ENCODE assay signal across 13 mouse cellular contexts in genomic region chr11:97829913-97830476, GRCm38 (mm10). TPM values are rescaled to one million over a fixed set of nuclear protein-coding genes. Genes with fewer than 3 reads are reported as not detected.
A peak's percentile ranks its signal among the peaks of the same experiment; 100 is the strongest.
DNase-seq lines count a peak whose midpoint lies in the region; ATAC-seq and TF ChIP-seq lines count a peak whose summit lies in the region.
"Had no signal": no experiment of that assay in that cellular context is flagged by ENCODE, and none has a peak within 500 bp of the region (broad histone marks: within the 10 kb centered on the region; RNA-seq: fewer than 3 reads in every experiment).

No protein-coding gene starts in this region.

- no peak for ATAC-seq in lung, embryonic 14.5 days (ENCODE audit: insufficient read depth)
- ATAC-seq in hematopoietic stem cell, adult 5-6 weeks (replicated peaks in 1 of 2; ENCODE audit: insufficient read depth in 1 of 2, low FRiP score in 2 of 2, low TSS enrichment in 1 of 2, low read depth in 1 of 2, poor library complexity in 2 of 2, severe bottlenecking in 2 of 2), result peak; percentile 78 to 88

- peak overlapping the region; percentile 30; the same call in 1 of the 2 replicates for H3K27ac ChIP-seq in lung, embryonic 14.5 days (ENCODE audit: low read depth)
- H3K27ac ChIP-seq in small intestine, adult 2 months (ENCODE audit: insufficient read depth, low read depth, low read length), result peak overlapping the region; percentile 44
- H3K27ac ChIP-seq: neural tube, embryonic 12.5 days had no signal

- H3K9me3 ChIP-seq in lung, embryonic 14.5 days (ENCODE audit: low read depth, low read length), result no peaks in the 10 kb centered on the region
- H3K9me3 ChIP-seq: neural tube, embryonic 12.5 days had no signal

- no peak overlapping the region for H3K4me3 ChIP-seq in lung, embryonic 14.5 days (ENCODE audit: low read depth, low read length)
- H3K4me3 ChIP-seq in small intestine, adult 2 months (ENCODE audit: low read depth, low read length), result no peak overlapping the region
- H3K4me3 ChIP-seq: neural tube, embryonic 12.5 days had no signal

- no peak overlapping the region for H3K4me2 ChIP-seq in lung, embryonic 14.5 days
- H3K4me2 ChIP-seq: neural tube, embryonic 12.5 days had no signal

- no peak for TF ChIP-seq POLR2A in small intestine, adult 2 months (IDR thresholded peaks at IDR 0.05; ENCODE audit: low read depth, low read length)

- H3K36me3 ChIP-seq in lung, embryonic 14.5 days (ENCODE audit: insufficient read depth), result peaks cover 90% of the 10 kb centered on the region
- peaks cover 75% of the 10 kb centered on the region for H3K36me3 ChIP-seq in small intestine, adult 2 months (ENCODE audit: control insufficient read depth, insufficient read depth, low read length)

- no peak for TF ChIP-seq CTCF in lung, embryonic 14.5 days (IDR thresholded peaks at IDR 0.05; ENCODE audit: low read depth)
- no peak for TF ChIP-seq CTCF in small intestine, adult 2 months (IDR thresholded peaks at IDR 0.05; ENCODE audit: extremely low read depth, insufficient read length, insufficient replicate concordance, low read depth, low read length)

- H3K27me3 ChIP-seq in lung, embryonic 14.5 days (ENCODE audit: insufficient read depth, low read length), result no peaks in the 10 kb centered on the region
- H3K27me3 ChIP-seq in small intestine, adult 2 months (ENCODE audit: control insufficient read depth, insufficient read depth, low read length), result no peaks in the 10 kb centered on the region
- H3K27me3 ChIP-seq: neural tube, embryonic 12.5 days had no signal

- no peaks in the 10 kb centered on the region; the same call in 1 of the 2 replicates for H3K4me1 ChIP-seq in lung, embryonic 14.5 days (ENCODE audit: insufficient read depth)
- H3K4me1 ChIP-seq in small intestine, adult 2 months (ENCODE audit: control insufficient read depth, insufficient read depth, insufficient read length, low read length), result peaks cover 31% of the 10 kb centered on the region

- peak; percentile 11 for DNase-seq in cerebellum, adult 11-12 months
- DNase-seq in cerebellum, postnatal 4 days (ENCODE audit: low spot score in 2 of 2), result no peak
- no peak for DNase-seq in lung, embryonic 14.5 days
- no peak for DNase-seq in lung, postnatal 25 days (ENCODE audit: low spot score)
- no peak for DNase-seq in cerebellum, adult 9-11 months
- DNase-seq in heart, adult 8-10 months (ENCODE audit: low spot score), result no peak
- DNase-seq: adrenal gland, postnatal 14 days; kidney, adult 9 months had no signal

- 74% methylated on average over 12 of the region's 12 CpGs for WGBS in lung, embryonic 14.5 days
- 81% methylated on average over 12 of the region's 12 CpGs for WGBS in small intestine, adult 2 months

- H3K9ac ChIP-seq in lung, embryonic 14.5 days, result no peak overlapping the region
- H3K9ac ChIP-seq: neural tube, embryonic 12.5 days had no signal

RNA-seq across cellular contexts. Expression of gene B230217C12Rik, which starts 10.6 kb away (rescaled TPM):
- 6.1 and 6.8 TPM in 2 replicates for polyA plus RNA-seq in lung, embryonic 14.5 days (2014; fragmentation: Nextera tagmentation; extraction: Ambion mirVana)
- 0.81 and 1.5 TPM in 2 replicates for total RNA-seq in hematopoietic stem cell, adult 5-6 weeks (2017)
- 0.43 and 0.44 TPM in 2 replicates for polyA plus RNA-seq in small intestine, adult 2 months (2012; rRNA removed)
- total RNA-seq in heart, adult 8-10 months (2022), result 1 to 10 TPM in 1 of 4 experiments, under 1 TPM in 3; 0.22 to 1.7 (median 0.51) TPM

RNA-seq across cellular contexts. Expression of gene Lasp1, which starts 31.2 kb away (rescaled TPM):
- 110 and 123 TPM in 2 replicates for polyA plus RNA-seq in lung, embryonic 14.5 days (2014; fragmentation: Nextera tagmentation; extraction: Ambion mirVana)
- total RNA-seq in hematopoietic stem cell, adult 5-6 weeks (2017), result 220 and 229 TPM in 2 replicates
- 165 and 397 TPM in 2 replicates for polyA plus RNA-seq in small intestine, adult 2 months (2012; rRNA removed)
- total RNA-seq in heart, adult 8-10 months (2022), result 10 to 100 TPM; 20.1 to 32.0 (median 25.8) TPM

RNA-seq across cellular contexts. Expression of gene Rpl23, which starts 47.8 kb away (rescaled TPM):
- polyA plus RNA-seq in lung, embryonic 14.5 days (2014; fragmentation: Nextera tagmentation; extraction: Ambion mirVana), result 663 and 721 TPM in 2 replicates
- total RNA-seq in hematopoietic stem cell, adult 5-6 weeks (2017), result 1,424 and 2,771 TPM in 2 replicates
- polyA plus RNA-seq in small intestine, adult 2 months (2012; rRNA removed), result 10.2 and 22.0 TPM in 2 replicates
- total RNA-seq in heart, adult 8-10 months (2022), result 100 to 1,000 TPM; 425 to 610 (median 521) TPM

RNA-seq across cellular contexts. Expression of gene Fbxo47, which starts 54.0 kb away (rescaled TPM):
- 0.84 and 0.85 TPM in 2 replicates for polyA plus RNA-seq in lung, embryonic 14.5 days (2014; fragmentation: Nextera tagmentation; extraction: Ambion mirVana)
- total RNA-seq in hematopoietic stem cell, adult 5-6 weeks (2017), result 0.25 and 2.2 TPM in 2 replicates
- not detected in 2 replicates for polyA plus RNA-seq in small intestine, adult 2 months (2012; rRNA removed)
- total RNA-seq in heart, adult 8-10 months (2022), result under 1 TPM; 0.28 to 0.56 (median 0.31) TPM

RNA-seq across cellular contexts. Expression of gene 1700001P01Rik, which starts 54.3 kb away (rescaled TPM):
- 0.32 TPM in 1 of 2 replicates, not detected in the other for polyA plus RNA-seq in lung, embryonic 14.5 days (2014; fragmentation: Nextera tagmentation; extraction: Ambion mirVana)
- 0.69 TPM in 1 of 2 replicates, not detected in the other for total RNA-seq in hematopoietic stem cell, adult 5-6 weeks (2017)
- not detected in 2 replicates for polyA plus RNA-seq in small intestine, adult 2 months (2012; rRNA removed)
- not detected for total RNA-seq in heart, adult 8-10 months (2022)
- total RNA-seq: adrenal gland, postnatal 14 days; gastrocnemius, postnatal 4 days had no signal
- polyA plus RNA-seq: stomach, embryonic 16.5 days had no signal
